Mouse (Mus musculus) bone marrow, adult 2 months (tissue): ENCODE measurements around the gene Snx9. TPM values are rescaled to one million over a fixed set of nuclear protein-coding genes. Genes with fewer than 3 reads are reported as not detected.
A peak's percentile ranks its signal among the peaks of the same experiment; 100 is the strongest.

Experiments
- H3K27ac ChIP-seq: fragments of 200-500 bp; 2 replicates; pipeline ENCODE4 v1.5.1; 2012; ENCODE audit warnings: low read depth, mild to moderate bottlenecking, control low read depth, inconsistent platforms, low read length; ENCODE audit not compliant: control insufficient read depth, poor library complexity, insufficient read depth
- H3K4me1 ChIP-seq: fragments of 200-500 bp; 2 replicates; pipeline ENCODE4 v1.6.1; 2011; ENCODE audit warnings: low read length; ENCODE audit not compliant: control insufficient read depth, insufficient read depth
- H3K4me3 ChIP-seq: fragments of 200-500 bp; replicated peaks from 2 replicates; pipeline ENCODE3; 2011; ENCODE audit warnings: mild to moderate bottlenecking, low read depth, low read length, control low read depth; ENCODE audit not compliant: control insufficient read depth
- CTCF ChIP-seq: fragments of 200-500 bp; IDR thresholded peaks from 2 replicates; pipeline ENCODE4 v1.5.1; 2011; ENCODE audit warnings: low read length, control low read depth; ENCODE audit not compliant: control insufficient read depth, insufficient read depth
- POLR2A ChIP-seq: fragments of 200-500 bp; IDR thresholded peaks from 2 replicates; pipeline ENCODE4 v1.6.1; 2011; ENCODE audit warnings: low read depth, mild to moderate bottlenecking, control low read depth, low read length, borderline replicate concordance; ENCODE audit not compliant: control insufficient read depth
- WGBS: fragments of 180-500 bp; shearing (Covaris S2); methylation state at CpG from one replicate; pipeline ENCODE4 v1.1.7; 2018; 5-methylcytosine and 5-hydroxymethylcytosine counted together
- polyA plus RNA-seq: library from polyadenylated mRNA; stranded (reverse); fragments of >200 nt; gene quantifications from 2 replicates; pipeline ENCODE4 v1.2.4, GENCODE M21; 2011; ENCODE audit warnings: low replicate concordance; ENCODE audit not compliant: missing spikeins, insufficient read depth, insufficient read length

Gene Snx9
- polyA plus RNA-seq, 1 experiment, result 16.6 TPM

DNA sequence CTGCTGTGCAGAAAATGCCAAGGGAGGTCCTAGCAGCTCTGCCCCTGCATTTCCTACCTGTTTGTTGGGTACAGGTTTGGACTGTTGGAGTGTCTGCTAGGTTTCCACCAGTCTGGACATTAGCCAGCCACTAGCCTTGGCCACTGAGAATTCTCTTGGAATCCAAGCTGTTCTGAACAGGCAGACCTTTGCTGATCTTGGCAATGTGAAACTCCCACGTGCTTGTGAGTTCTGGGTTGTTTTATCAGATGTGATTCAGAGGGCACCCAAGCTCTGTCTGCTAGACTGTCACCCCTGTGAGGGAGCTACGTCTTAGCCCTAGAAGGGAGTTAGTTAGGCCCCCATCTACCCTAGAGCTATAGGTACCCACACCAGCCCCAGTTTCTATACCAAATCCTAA, 96.3 kb downstream of the Snx9 start:
- 57% methylated on average over 2 of the region's 2 CpGs for WGBS
- H3K4me1 ChIP-seq, result peaks cover 2% of the 10 kb centered on the region
- H3K27ac ChIP-seq, result no peak overlapping the region
- no peak overlapping the region for H3K4me3 ChIP-seq
- TF ChIP-seq POLR2A, result no peak
- TF ChIP-seq CTCF, result no peak

DNA sequence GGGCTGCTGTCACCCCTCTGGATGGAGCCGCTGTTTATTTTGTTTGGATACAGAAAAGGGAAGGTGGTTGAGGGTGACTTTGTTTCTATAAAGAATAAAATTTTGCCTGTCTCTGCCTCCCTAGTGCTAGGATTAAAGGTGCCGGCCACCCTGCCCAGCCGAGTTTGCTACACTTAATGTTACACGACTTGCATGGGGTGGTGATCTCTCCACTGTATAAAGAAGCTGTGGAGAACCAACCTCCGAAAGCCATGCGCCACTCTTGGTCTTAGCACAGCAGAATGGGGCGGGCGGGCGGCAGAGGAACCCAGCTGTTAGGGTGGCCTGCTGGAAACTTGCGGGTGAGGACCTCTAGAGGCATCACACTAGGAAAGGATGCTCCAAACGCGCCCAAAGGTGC, 98.7 kb downstream of the Snx9 start:
- 75% methylated on average over 12 of the region's 12 CpGs for WGBS

DNA sequence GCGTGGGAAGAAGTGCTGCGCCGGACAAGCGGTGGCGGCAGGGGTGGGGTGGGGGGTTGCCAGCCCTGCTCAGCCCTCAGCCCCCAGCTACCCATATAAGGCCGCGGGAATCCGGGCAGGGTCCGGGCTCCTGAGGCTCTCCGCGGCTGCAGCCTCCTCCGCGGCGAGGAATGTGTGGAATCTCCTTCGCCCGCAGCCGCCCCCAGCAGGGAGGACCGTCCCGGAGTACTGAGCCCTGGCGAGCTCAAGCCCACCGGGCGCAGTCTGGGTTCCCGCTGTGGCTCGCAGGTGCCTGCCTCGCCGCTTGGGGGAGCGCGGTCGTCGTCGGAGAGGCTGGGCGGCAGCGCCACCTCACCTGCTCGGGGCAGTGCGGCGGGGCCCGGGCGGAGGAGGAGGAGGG, 99.7 kb downstream of the Snx9 start:
- TF ChIP-seq CTCF, result peak; percentile 71
- TF ChIP-seq POLR2A, result no peak
- Histone ChIP-seq H3K4me3 (peak overlapping the region; percentile 80), H3K4me1 (peaks cover 2% of the 10 kb centered on the region; the same call in 1 of the 2 replicates), H3K27ac (no peak overlapping the region; the same call in 1 of the 2 replicates)
- 3% methylated on average over 36 of the region's 38 CpGs for WGBS

More for the DNA sequence above, 98.7 kb downstream of the Snx9 start:
- Histone ChIP-seq H3K27ac (no peak overlapping the region), H3K4me3 (no peak overlapping the region), H3K4me1 (peaks cover 2% of the 10 kb centered on the region; the same call in 1 of the 2 replicates)
- TF ChIP-seq CTCF (no peak), POLR2A (no peak)

- Histone ChIP-seq H3K4me3 (peak within 1 kb of the TSS; percentile 80), H3K4me1 (peaks cover 2% of the 10 kb centered on the region; the same call in 1 of the 2 replicates), H3K27ac (peak within 1 kb of the TSS; percentile 10; the same call in 1 of the 2 replicates)
- WGBS, result under 1% methylated on average over 49 of the region's 52 CpGs
- TF ChIP-seq POLR2A, result no peak
- no peak for TF ChIP-seq CTCF
These were observed 100.3 kb downstream of the Snx9 start, which contains the start of gene Synj2 for GRCm38 (mm10) chr17:5941230-5942043. Gene Synj2, plus strand, starts transcription at chr17:5941280.

- WGBS, result 44% methylated on average over 3 of the region's 3 CpGs
These were observed 101.0 kb downstream of the Snx9 start for GRCm38 (mm10) chr17:5942156-5942555.

GRCm38 (mm10) chr17:5943053-5943452, 101.9 kb downstream of the Snx9 start:
- Histone ChIP-seq H3K27ac (no peak overlapping the region), H3K4me3 (no peak overlapping the region), H3K4me1 (peaks cover 2% of the 10 kb centered on the region; the same call in 1 of the 2 replicates)
- 43% methylated on average over 1 of the region's 1 CpGs for WGBS
- no peak for TF ChIP-seq CTCF
- TF ChIP-seq POLR2A, result no peak

More at GRCm38 (mm10) chr17:5942156-5942555, 101.0 kb downstream of the Snx9 start:
- Histone ChIP-seq H3K27ac (no peak overlapping the region), H3K4me3 (no peak overlapping the region), H3K4me1 (peaks cover 2% of the 10 kb centered on the region; the same call in 1 of the 2 replicates)
- TF ChIP-seq POLR2A (no peak), CTCF (no peak)

- Histone ChIP-seq H3K4me1 (peaks cover 2% of the 10 kb centered on the region; the same call in 1 of the 2 replicates), H3K27ac (no peak overlapping the region), H3K4me3 (no peak overlapping the region)
- 69% methylated on average over 3 of the region's 3 CpGs for WGBS
- TF ChIP-seq CTCF, result no peak
- no peak for TF ChIP-seq POLR2A
These were observed 105.9 kb downstream of the Snx9 start for GRCm38 (mm10) chr17:5947039-5947438.

GRCm38 (mm10) chr17:5952455-5952854, 111.3 kb downstream of the Snx9 start:
- no peak overlapping the region for H3K27ac ChIP-seq
- no peak overlapping the region for H3K4me3 ChIP-seq
- H3K4me1 ChIP-seq, result no peaks in the 10 kb centered on the region
- TF ChIP-seq POLR2A, result no peak
- no peak for TF ChIP-seq CTCF
- whole genome bisulfite sequencing, result 84% methylated on average over 4 of the region's 4 CpGs
